Mouse (Mus musculus): Measurements from ENCODE around the gene Timm9. TPM values are rescaled to one million over a fixed set of nuclear protein-coding genes. Genes with fewer than 3 reads are reported as not detected.
A peak's percentile ranks its signal among the peaks of the same experiment; 100 is the strongest.
"Not testable (repeated sequence)": the region's sequence is repeated elsewhere in the genome, so short reads cannot be mapped to it uniquely, and the experiment has no call there.

The Timm9 gene
- total and polyA plus RNA-seq, 3 experiments: 77.3 to 127 (median 82.8) TPM

- TF ChIP-seq ZMIZ1 (IDR thresholded peaks at IDR 0.05; ENCODE audit: low read depth, low read length) (no peak), USF1 (IDR thresholded peaks at IDR 0.05; ENCODE audit: low read depth, low read length) (no peak), UBTF (IDR thresholded peaks at IDR 0.05; ENCODE audit: low read depth, low read length) (no peak), NELFE (IDR thresholded peaks at IDR 0.05; ENCODE audit: low read depth, low read length) (no peak), EP300 (IDR thresholded peaks at IDR 0.05; ENCODE audit: low read length) (no peak)
Measured at GRCm38 (mm10) chr12:71111331-71111730, 25.2 kb downstream of the Timm9 start, which contains the start of gene Tomm20l (continued).

DNA sequence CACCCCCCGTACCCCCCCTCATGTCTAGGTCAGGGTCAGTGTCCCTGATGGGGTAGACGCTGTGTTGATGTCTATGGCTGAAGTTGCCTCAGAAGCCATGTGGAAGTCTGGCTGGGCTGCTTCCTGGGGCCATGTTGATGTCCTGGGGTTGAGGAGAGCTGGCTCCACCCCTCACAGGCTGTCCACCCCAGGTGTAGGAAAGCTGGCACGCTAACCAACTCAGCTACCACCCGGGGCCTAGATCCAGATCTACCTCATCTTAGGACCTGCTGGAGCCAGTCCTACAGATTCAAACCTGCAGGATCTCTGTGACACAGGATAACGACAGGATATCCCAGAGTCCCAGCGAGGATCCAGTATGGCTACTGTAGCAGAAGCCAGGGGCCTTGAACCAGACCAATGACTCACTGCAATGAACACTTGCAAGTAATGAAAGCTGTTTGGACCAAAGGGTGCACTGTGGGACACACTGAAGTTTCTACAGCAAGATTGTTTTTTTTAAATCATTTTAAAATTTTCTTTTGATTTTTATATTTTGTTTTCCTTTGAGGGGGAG, 29.2 kb downstream of the Timm9 start:
- no peak for DNase-seq (ENCODE audit: extremely low read depth)
- Histone ChIP-seq H3K79me2 (replicated peaks; ENCODE audit: control insufficient read depth, extremely low read depth, insufficient read depth, poor library complexity, severe bottlenecking) (no peaks in the 10 kb centered on the region), H3K4me1 (ENCODE audit: control insufficient read depth in 1 of 2, insufficient read depth in 2 of 2) (peaks cover 0 to 3% of the 10 kb centered on the region in 2 experiments; a peak in 1 of 4 replicates), H3K27me3 (replicated peaks) (no peaks in the 10 kb centered on the region), H3K36me3 (replicated peaks in 1 of 2; ENCODE audit: control insufficient read depth in 1 of 2, insufficient read depth in 1 of 2, low read length in 1 of 2) (peaks cover 0 to 2% of the 10 kb centered on the region in 2 experiments), H3K4me2 (ENCODE audit: insufficient read depth, low read depth, poor library complexity, severe bottlenecking) (no peak overlapping the region), H3K9ac (ENCODE audit: insufficient read depth, low read depth) (no peak overlapping the region), H3K9me3 (replicated peaks; ENCODE audit: low read length) (no peaks in the 10 kb centered on the region), H3K4me3 (replicated peaks in 1 of 3; ENCODE audit: low read depth in 2 of 3, low read length in 2 of 3, poor library complexity in 1 of 3) (no peak overlapping the region), H3K27ac (ENCODE audit: insufficient read depth, low read depth) (no peak overlapping the region)
- no peak for TF ChIP-seq PAX5 (IDR thresholded peaks at IDR 0.05; ENCODE audit: low read length)
- no peak for TF ChIP-seq MAFK (IDR thresholded peaks at IDR 0.05; ENCODE audit: insufficient replicate concordance, low read length)
- no peak for TF ChIP-seq MXI1 (IDR thresholded peaks at IDR 0.05; ENCODE audit: low read depth, low read length)
- TF ChIP-seq MYC (IDR thresholded peaks at IDR 0.05; ENCODE audit: low read depth, low read length): no peak
- no peak for TF ChIP-seq MEF2A (IDR thresholded peaks at IDR 0.05; ENCODE audit: borderline replicate concordance, low read depth, low read length)
- no peak for TF ChIP-seq ZNF384 (IDR thresholded peaks at IDR 0.05; ENCODE audit: low read depth, low read length)
- no peak for TF ChIP-seq HCFC1 (IDR thresholded peaks at IDR 0.05; ENCODE audit: low read depth, low read length)
- TF ChIP-seq JUND (conservative IDR thresholded peaks at IDR 0.05; ENCODE audit: low read depth, low read length): no peak
- no peak for TF ChIP-seq IRF4 (IDR thresholded peaks at IDR 0.05; ENCODE audit: low read depth, low read length)
- in situ Hi-C loops (cut with MboI; ENCODE audit: low pct_ligation_motif_present, low pct_unique_long_range_greater_than_20kb, low sequenced_read_pairs) (no loop called here), dilution Hi-C loops (cut with MboI; ENCODE audit: extremely low pct_ligation_motif_present, extremely low pct_unique_long_range_greater_than_20kb, low sequenced_read_pairs) (no loop called here)

DNA sequence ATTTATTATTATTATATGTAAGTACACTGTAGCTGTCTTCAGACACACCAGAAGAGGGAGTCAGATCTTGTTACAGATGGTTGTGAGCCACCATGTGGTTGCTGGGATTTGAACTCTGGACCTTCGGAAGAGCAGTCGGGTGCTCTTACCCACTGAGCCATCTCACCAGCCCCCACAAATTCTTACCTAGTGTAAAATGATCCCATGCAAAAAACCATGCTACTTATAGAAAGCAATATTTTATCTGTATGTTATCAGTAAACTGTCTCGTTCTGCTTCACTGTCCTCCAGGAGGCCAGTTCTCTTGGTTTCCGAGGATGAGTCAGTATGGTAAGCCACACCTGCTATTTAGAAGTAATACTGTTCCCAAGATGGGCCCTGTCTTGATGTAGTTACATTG, 32.2 kb downstream of the Timm9 start:
- H3K27me3 ChIP-seq (replicated peaks); H3K4me3 ChIP-seq (replicated peaks in 1 of 3; ENCODE audit: low read depth in 2 of 3, low read length in 2 of 3, poor library complexity in 1 of 3); H3K79me2 ChIP-seq (replicated peaks; ENCODE audit: control insufficient read depth, extremely low read depth, insufficient read depth, poor library complexity, severe bottlenecking); H3K9me3 ChIP-seq (replicated peaks; ENCODE audit: low read length); dilution Hi-C loops (cut with MboI; ENCODE audit: extremely low pct_ligation_motif_present, extremely low pct_unique_long_range_greater_than_20kb, low sequenced_read_pairs); H3K27ac ChIP-seq (ENCODE audit: insufficient read depth, low read depth); H3K36me3 ChIP-seq (replicated peaks in 1 of 2; ENCODE audit: control insufficient read depth in 1 of 2, insufficient read depth in 1 of 2, low read length in 1 of 2); H3K4me2 ChIP-seq (ENCODE audit: insufficient read depth, low read depth, poor library complexity, severe bottlenecking); H3K4me1 ChIP-seq (ENCODE audit: control insufficient read depth in 1 of 2, insufficient read depth in 2 of 2); in situ Hi-C loops (cut with MboI; ENCODE audit: low pct_ligation_motif_present, low pct_unique_long_range_greater_than_20kb, low sequenced_read_pairs); H3K9ac ChIP-seq (ENCODE audit: insufficient read depth, low read depth): not testable (repeated sequence)
- peak; percentile 12 for DNase-seq (ENCODE audit: extremely low read depth)

Measured in CH12.LX (cell line).